Mouse (Mus musculus) spleen, adult 2 months (tissue): ENCODE measurements around the gene Prkcz. TPM values are rescaled to one million over a fixed set of nuclear protein-coding genes. Genes with fewer than 3 reads are reported as not detected.

Experiments used
- DNase-seq, 2 experiments: peaks; one replicate each; pipeline versions ENCODE4 v3.0.0 to v3.0.0-alpha.2; 2012 to 2021; ENCODE audit warnings: low spot score in 2 of 2, low read depth in 1 of 2
- H3K27ac ChIP-seq: fragments of 200-500 bp; 2 replicates; pipeline ENCODE4 v1.5.1; 2012; ENCODE audit warnings: low read length, inconsistent platforms; ENCODE audit not compliant: insufficient read depth
- H3K27me3 ChIP-seq: fragments of 200-500 bp; 2 replicates; pipeline ENCODE4 v1.6.1; 2012; ENCODE audit warnings: mild to moderate bottlenecking, moderate library complexity, low read length, inconsistent platforms; ENCODE audit not compliant: control insufficient read depth, insufficient read depth
- H3K36me3 ChIP-seq: fragments of 200-500 bp; 2 replicates; pipeline ENCODE4 v1.6.1; 2012; ENCODE audit warnings: mild to moderate bottlenecking, low read length, inconsistent platforms; ENCODE audit not compliant: control insufficient read depth, insufficient read depth
- H3K4me1 ChIP-seq: fragments of 200-500 bp; 2 replicates; pipeline ENCODE4 v1.6.1; 2011; ENCODE audit warnings: inconsistent platforms; ENCODE audit not compliant: control insufficient read depth, insufficient read depth, insufficient read length
- H3K4me3 ChIP-seq: fragments of 200-500 bp; 2 replicates; pipeline ENCODE4 v1.5.1; 2011; ENCODE audit warnings: mild to moderate bottlenecking, inconsistent platforms; ENCODE audit not compliant: insufficient read depth, insufficient read length; ENCODE audit errors: extremely low read depth
- CTCF ChIP-seq: fragments of 200-500 bp; IDR thresholded peaks from 2 replicates; pipeline ENCODE4 v1.5.1; 2011; ENCODE audit warnings: mild to moderate bottlenecking, inconsistent platforms; ENCODE audit not compliant: insufficient read depth, insufficient read length, insufficient replicate concordance; ENCODE audit errors: extremely low read depth
- POLR2A ChIP-seq: fragments of 200-500 bp; IDR thresholded peaks from 2 replicates; pipeline ENCODE4 v1.6.1; 2011; ENCODE audit warnings: low read depth, low read length, inconsistent platforms
- WGBS: fragments of 180-500 bp; shearing (Covaris S2); methylation state at CpG from one replicate; pipeline ENCODE4 v1.1.7; 2018; 5-methylcytosine and 5-hydroxymethylcytosine counted together
- polyA plus RNA-seq: library from polyadenylated mRNA; depleted of rRNA; stranded (reverse); fragments of >200 nt; gene quantifications from 2 replicates; pipeline ENCODE4 v1.2.3, GENCODE M21; 2012

Gene Prkcz
- polyA plus RNA-seq, 1 experiment = 2.9 TPM

DNA sequence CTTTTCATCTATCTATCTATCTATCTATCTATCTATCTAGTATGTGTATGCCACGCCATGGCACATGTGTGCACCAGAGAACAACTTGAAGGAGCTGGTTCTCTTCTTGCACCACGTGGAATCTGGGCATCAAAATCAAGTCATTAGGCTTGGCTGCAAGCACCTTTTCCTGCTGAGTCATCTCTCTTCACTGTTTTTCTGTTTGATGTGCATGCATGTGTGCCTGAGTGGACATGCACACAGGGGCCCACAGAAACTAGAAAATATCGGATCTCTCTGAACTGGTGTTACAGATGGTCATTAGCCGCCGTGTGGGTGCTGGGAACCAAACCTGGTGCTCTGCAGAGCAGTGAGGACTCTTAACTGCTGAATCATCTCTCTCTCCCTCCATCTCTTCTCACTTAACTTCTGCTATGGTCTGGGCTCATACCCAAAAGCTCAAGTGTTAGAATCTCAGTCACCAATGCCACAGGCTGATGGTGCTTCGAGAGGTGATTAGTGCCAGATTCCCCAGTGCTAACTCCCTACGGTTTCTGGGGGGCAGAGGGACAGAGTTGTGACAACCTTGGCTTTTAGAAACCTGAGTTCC is 56.6 kb downstream of the Prkcz start:
- no peak for DNase-seq
- Histone ChIP-seq H3K27me3 (no peaks in the 10 kb centered on the region), H3K4me3 (no peak overlapping the region), H3K27ac (no peak overlapping the region), H3K4me1 (peaks cover 14% of the 10 kb centered on the region; the same call in 1 of the 2 replicates), H3K36me3 (no peaks in the 10 kb centered on the region)
- TF ChIP-seq POLR2A (no peak), CTCF (no peak)
- WGBS = 73% methylated on average over 7 of the region's 7 CpGs

DNA sequence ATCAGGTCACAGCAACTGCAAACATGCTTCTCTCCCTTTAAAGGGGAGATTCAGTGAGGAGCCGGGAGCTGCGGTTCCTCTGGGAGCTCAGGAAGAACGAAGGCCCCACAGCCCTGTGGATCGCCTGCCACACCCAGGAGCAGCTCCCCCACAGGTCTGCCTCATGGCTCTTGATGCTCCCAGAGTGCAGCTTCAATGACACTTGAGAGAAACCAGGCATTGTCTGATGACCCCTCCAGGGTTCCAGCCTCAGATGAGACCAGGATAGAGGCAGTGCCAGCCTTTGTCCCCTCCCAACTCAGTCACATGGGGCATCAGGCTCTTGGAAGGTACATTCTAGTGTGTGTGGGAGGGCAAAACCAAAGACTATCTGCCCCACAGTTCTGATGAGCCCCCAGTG is 59.2 kb downstream of the Prkcz start:
- no peaks in the 10 kb centered on the region for H3K27me3 ChIP-seq
- 75% methylated on average over 4 of the region's 4 CpGs for WGBS
- DNase-seq = no peak

DNA sequence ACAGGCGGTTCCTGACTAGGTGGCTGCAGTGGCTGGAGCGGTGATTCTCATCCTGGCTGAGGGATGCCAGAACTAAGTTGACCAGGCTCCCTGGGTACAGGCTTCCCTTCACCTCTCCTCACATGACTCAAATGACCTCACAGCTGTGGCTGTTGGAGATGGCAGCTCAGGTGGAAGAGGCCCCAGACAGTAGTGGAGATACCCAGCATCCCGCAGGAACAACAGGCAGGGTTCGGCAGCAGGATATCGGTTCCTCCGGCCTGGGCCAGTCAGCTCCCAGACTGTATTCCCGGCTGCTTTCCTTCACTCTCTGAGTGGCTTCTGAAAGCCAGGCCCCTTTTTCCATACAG is 60.1 kb downstream of the Prkcz start:
- H3K27me3 ChIP-seq = no peaks in the 10 kb centered on the region
- H3K27ac ChIP-seq = no peak overlapping the region
- H3K36me3 ChIP-seq = no peaks in the 10 kb centered on the region
- 94% methylated on average over 7 of the region's 7 CpGs for WGBS
- peaks cover 3% of the 10 kb centered on the region; the same call in 1 of the 2 replicates for H3K4me1 ChIP-seq
- no peak for TF ChIP-seq POLR2A
- no peak for TF ChIP-seq CTCF
- H3K4me3 ChIP-seq = no peak overlapping the region
- DNase-seq = no peak

More for the DNA sequence above, 59.2 kb downstream of the Prkcz start:
- Histone ChIP-seq H3K4me3 (no peak overlapping the region), H3K27ac (no peak overlapping the region), H3K36me3 (no peaks in the 10 kb centered on the region), H3K4me1 (peaks cover 10% of the 10 kb centered on the region; the same call in 1 of the 2 replicates)
- TF ChIP-seq POLR2A = no peak
- no peak for TF ChIP-seq CTCF

DNA sequence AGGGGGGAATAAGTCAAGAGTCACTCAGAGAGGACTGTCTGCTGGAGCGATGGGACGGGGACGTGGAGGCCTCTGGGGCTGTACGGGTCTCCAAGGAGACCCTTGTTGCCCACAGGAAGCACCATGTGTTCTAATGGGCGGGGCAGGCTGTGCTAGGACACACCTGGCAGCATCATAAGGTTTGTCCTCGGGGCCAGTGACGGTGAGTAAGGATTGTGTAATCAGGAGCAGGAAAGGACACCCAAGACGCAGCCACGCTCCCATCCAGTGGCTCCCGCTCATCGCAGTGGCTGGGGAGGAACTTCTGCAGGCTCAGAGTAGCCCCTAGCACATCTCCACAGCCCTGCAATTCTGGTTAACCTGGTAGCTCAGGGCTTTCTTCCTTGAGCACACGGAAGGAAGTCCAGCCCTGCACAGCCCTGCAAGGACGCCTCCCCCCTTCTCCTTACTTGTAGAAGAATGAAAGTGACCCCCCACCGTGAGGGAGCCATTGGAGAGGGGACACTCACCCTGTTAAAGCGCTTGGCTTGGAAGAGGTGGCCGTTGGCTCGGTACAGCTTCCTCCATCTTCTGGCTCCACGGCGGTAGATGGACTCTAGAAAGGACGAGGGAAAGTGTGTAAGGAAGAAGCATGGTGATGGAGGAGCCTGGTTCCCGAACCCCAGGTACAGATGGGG is 60.6 kb downstream of the Prkcz start:
- Histone ChIP-seq H3K27ac (no peak overlapping the region), H3K36me3 (no peaks in the 10 kb centered on the region), H3K4me1 (no peaks in the 10 kb centered on the region), H3K4me3 (no peak overlapping the region), H3K27me3 (no peaks in the 10 kb centered on the region)
- 71% methylated on average over 21 of the region's 21 CpGs for WGBS
- no peak for DNase-seq
- no peak for TF ChIP-seq POLR2A
- no peak for TF ChIP-seq CTCF

DNA sequence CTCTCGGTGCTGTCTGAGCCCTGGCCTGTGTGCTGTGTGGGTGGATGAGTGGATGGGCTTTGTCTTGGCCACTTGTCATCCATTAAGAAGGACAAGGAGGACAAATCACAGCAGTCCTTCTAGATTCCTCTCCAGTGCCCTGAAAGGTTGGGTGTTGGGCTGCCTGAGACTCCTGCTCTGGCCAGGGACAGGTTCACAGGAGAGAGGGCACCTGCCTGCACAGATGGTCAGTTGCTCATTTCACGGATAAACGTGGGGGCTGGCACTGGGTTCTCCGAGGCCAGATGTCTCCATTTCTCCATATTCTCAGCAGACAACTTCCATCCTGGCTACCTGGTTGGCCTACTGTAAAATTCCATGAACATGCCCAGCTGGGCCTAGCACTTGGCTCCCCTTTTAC is 62.3 kb downstream of the Prkcz start:
- H3K4me1 ChIP-seq = no peaks in the 10 kb centered on the region
- H3K36me3 ChIP-seq = no peaks in the 10 kb centered on the region
- TF ChIP-seq POLR2A (no peak), CTCF (no peak)
- 87% methylated on average over 4 of the region's 4 CpGs for WGBS
- no peak for DNase-seq
- H3K4me3 ChIP-seq = no peak overlapping the region
- no peaks in the 10 kb centered on the region for H3K27me3 ChIP-seq
- H3K27ac ChIP-seq = no peak overlapping the region

DNA sequence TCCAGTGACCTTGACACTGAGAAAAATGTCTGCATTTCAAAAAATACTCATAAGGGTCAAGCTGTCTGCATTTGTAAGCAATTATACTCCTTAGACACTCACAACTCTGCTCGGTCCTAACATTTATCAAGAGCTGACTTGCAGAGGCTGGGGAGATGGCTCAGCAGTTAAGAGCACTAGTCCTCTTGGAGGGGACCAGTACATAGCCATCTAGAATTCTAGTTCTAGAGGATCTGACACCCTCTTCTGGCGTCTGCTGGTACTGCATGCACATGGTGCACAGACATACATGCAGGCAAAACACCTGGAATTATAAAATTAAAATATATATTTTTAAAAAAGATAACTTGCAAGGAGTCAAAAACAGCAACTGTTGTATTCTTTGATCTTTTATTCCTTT is 64.1 kb downstream of the Prkcz start:
- TF ChIP-seq POLR2A (no peak), CTCF (no peak)
- Histone ChIP-seq H3K27ac (no peak overlapping the region), H3K4me1 (no peaks in the 10 kb centered on the region), H3K4me3 (no peak overlapping the region), H3K36me3 (no peaks in the 10 kb centered on the region), H3K27me3 (no peaks in the 10 kb centered on the region)
- DNase-seq = no peak
- 58% methylated on average over 2 of the region's 2 CpGs for WGBS

DNA sequence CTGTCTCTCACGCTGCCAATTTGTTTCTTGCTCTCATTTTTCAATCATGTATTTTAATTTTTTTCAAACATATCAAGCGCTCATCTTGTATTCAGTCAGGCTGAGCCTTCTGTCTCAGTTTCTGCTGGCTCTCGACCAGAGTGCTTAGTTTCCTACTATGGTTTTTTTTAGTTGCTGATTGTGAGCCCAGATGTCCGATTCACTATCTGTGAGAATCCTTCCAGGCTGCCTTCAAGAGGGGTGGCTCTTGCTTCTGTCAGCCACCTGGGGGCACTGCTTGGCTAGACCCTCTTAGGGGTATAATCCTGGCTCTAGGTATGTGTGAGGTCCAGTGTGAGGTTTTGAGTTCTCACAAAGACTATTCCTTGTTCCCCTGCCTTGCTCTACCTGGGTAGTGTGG is 65.2 kb downstream of the Prkcz start:
- Histone ChIP-seq H3K4me3 (no peak overlapping the region), H3K36me3 (no peaks in the 10 kb centered on the region), H3K4me1 (no peaks in the 10 kb centered on the region), H3K27ac (no peak overlapping the region), H3K27me3 (no peaks in the 10 kb centered on the region)
- WGBS = 62% methylated on average over 4 of the region's 4 CpGs
- DNase-seq = no peak
- no peak for TF ChIP-seq POLR2A
